Mouse (Mus musculus) c-Kit-positive CD71-negative TER-119-negative erythroid progenitor cells, embryonic 14.5 days (primary cell): ENCODE measurements around the gene Olfr823.
"Not testable (repeated sequence)": the region's sequence is repeated elsewhere in the genome, so short reads cannot be mapped to it uniquely, and the experiment has no call there.

Experiments
- DNase-seq: peaks from one replicate; pipeline ENCODE4 v3.0.0-alpha.2; 2013; ENCODE audit warnings: low read depth

Olfr823 gene

DNA sequence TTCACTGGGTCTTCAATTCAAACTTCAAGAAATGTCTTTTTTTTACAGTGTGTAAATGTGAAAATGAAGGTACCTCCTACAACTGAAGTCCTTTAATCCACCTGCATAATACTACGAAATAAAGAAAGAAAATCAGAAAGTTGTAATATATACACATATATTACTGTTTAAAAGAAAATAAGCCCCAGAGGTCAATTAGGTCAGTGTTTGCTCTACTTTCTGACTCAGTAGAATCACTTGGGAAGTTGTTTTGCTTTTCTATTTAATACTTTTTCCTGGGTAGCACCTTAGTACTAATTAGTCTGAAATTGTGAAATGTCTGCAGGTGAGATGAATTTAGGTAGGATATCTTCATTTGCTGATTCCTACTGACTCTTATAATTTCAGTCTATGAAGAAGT is at the start of gene Olfr823:
TSS of gene Olfr823 (minus strand) at position 101 of the 400 bp plus-strand sequence.
- not testable (repeated sequence) for DNase-seq

- DNase-seq: no peak
These were observed 28.9 kb upstream of the Olfr823 start for GRCm38 (mm10) chr10:130144121-130144520.

- not testable (repeated sequence) for DNase-seq
These were observed 27.3 kb upstream of the Olfr823 start for GRCm38 (mm10) chr10:130142481-130142880.

DNA sequence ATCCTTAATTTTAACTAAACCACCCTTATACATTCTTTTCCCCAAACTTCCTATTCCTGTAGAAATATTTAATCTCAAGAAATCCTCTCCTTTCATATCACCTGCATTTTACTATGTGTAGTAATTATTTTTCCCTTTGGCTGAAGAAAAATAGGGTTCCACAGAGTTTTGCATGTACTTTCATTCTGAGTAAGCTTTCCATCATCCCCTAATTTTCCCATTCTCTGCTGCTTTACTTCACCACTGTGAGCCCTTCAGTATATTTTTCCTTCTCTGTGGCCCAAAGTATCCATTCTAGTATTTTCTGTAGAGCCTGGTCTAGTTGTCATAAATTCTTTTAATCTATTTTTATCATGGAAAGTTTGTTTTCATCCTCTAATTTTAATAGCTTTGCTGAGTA is 19.6 kb upstream of the Olfr823 start:
- no peak for DNase-seq

DNA sequence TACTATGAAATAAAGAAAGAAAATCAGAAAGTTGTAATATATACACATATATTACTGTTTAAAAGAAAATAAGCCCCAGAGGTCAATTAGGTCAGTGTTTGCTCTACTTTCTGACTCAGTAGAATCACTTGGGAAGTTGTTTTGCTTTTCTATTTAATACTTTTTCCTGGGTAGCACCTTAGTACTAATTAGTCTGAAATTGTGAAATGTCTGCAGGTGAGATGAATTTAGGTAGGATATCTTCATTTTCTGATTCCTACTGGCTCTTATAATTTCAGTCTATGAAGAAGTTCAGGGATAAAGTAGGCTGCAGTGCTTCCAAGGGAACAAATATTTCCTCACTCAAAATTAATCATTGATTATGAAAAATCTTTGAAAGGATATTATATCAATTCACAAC is 14.7 kb upstream of the Olfr823 start, which contains the start of gene Olfr824:
TSS of gene Olfr824 (minus strand) at position 101 of the 400 bp plus-strand sequence.
- DNase-seq: not testable (repeated sequence)

DNA sequence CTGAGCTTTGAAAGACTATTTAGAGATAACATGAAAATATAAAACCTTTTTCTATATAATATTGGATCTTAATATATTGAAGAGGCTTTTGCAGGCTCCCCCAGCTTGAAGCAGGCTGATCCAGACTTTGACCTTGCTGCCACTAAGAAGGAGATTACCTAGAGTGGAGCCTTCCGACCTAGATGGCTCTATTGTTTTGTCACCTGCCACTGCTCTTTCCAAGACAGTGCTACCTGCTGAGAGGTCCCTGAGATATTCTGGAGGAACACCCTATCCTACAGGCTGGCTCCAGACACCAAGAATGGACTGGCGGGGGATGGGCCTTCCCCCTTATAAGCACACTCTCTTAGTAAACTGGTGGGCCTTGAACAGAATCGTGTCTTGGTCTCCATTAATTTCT is 862 bp upstream of the Olfr823 start:
- DNase-seq: not testable (repeated sequence)

DNA sequence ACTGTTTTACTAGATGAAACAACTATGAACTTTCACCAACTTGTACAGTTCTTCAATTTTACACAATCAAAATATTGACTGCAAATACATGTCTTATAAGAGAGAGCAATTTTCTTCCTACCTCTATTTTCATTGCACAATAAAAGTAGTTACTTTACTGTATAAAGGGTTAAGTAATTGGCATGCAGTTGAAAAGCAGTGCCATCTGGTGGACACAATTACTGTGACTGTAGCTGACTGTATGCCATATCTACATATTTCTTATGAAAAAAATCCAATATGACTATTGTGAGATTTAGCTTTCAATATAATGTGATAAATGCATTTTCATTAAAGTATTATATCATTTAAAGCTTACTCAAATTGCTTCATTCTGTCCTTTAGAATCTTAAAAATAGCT is 19.1 kb downstream of the Olfr823 start:
- peak; percentile 5 for DNase-seq

- DNase-seq: peak; percentile 23
These were observed 22.2 kb downstream of the Olfr823 start for GRCm38 (mm10) chr10:130092838-130093440.

GRCm38 (mm10) chr10:130070910-130071309 is 44.3 kb downstream of the Olfr823 start, which contains the start of gene Olfr822:
Gene Olfr822, plus strand, starts transcription at chr10:130071210.
- no peak for DNase-seq
